Mouse (Mus musculus) kidney, adult 8-10 months (tissue): Measurements from ENCODE around the gene Mbtps2.
A peak's percentile ranks its signal among the peaks of the same experiment; 100 is the strongest.

Experiments used
- DNase-seq, 2 experiments: peaks; one replicate each; pipeline ENCODE4 v3.0.0; 2022

Mbtps2 gene

GRCm38 (mm10) chrX:157598186-157598996 is at the start of gene Mbtps2:
Mbtps2 (minus strand) TSS chrX:157598715.
- peak; percentile 45 to 49 for DNase-seq

- DNase-seq = no peak
These were observed 47.9 kb upstream of the Mbtps2 start for GRCm38 (mm10) chrX:157646399-157646798.

- DNase-seq = no peak
These were observed 46.2 kb upstream of the Mbtps2 start for GRCm38 (mm10) chrX:157644700-157645099.

- peak; percentile 19 to 39 for DNase-seq
These were observed 45.8 kb upstream of the Mbtps2 start for GRCm38 (mm10) chrX:157644300-157644699.

- no peak for DNase-seq
These were observed 44.3 kb upstream of the Mbtps2 start for GRCm38 (mm10) chrX:157642856-157643255.

- DNase-seq = peak; percentile 14 to 40
These were observed 38.7 kb upstream of the Mbtps2 start for GRCm38 (mm10) chrX:157637253-157637652.

GRCm38 (mm10) chrX:157633676-157634414 is 35.3 kb upstream of the Mbtps2 start:
- DNase-seq = no peak

GRCm38 (mm10) chrX:157630341-157630740 is 31.8 kb upstream of the Mbtps2 start:
- no peak for DNase-seq

GRCm38 (mm10) chrX:157612894-157613293 is 14.4 kb upstream of the Mbtps2 start:
- DNase-seq = peak in 1 of 2 experiments; percentile 9

GRCm38 (mm10) chrX:157601450-157601849 is 2.9 kb upstream of the Mbtps2 start:
- peak in 1 of 2 experiments; percentile 9 for DNase-seq

GRCm38 (mm10) chrX:157597585-157598185 is 830 bp downstream of the Mbtps2 start:
- DNase-seq = no peak

GRCm38 (mm10) chrX:157596802-157597201 is 1.7 kb downstream of the Mbtps2 start:
- no peak for DNase-seq

GRCm38 (mm10) chrX:157595927-157596326 is 2.6 kb downstream of the Mbtps2 start:
- DNase-seq = no peak

GRCm38 (mm10) chrX:157594606-157595005 is 3.9 kb downstream of the Mbtps2 start:
- no peak for DNase-seq

- no peak for DNase-seq
These were observed 11.5 kb downstream of the Mbtps2 start for GRCm38 (mm10) chrX:157587001-157587400.

- DNase-seq = no peak
These were observed 12.1 kb downstream of the Mbtps2 start for GRCm38 (mm10) chrX:157586397-157586796.

GRCm38 (mm10) chrX:157579108-157579614 is 19.4 kb downstream of the Mbtps2 start:
- no peak for DNase-seq

GRCm38 (mm10) chrX:157574683-157575082 is 23.8 kb downstream of the Mbtps2 start:
- DNase-seq = no peak

- DNase-seq = no peak
These were observed 29.7 kb downstream of the Mbtps2 start, which contains the start of gene Yy2 for GRCm38 (mm10) chrX:157568840-157569239. Yy2 (minus strand) TSS chrX:157568985.

- peak; percentile 1 to 17 for DNase-seq
These were observed 34.7 kb downstream of the Mbtps2 start for GRCm38 (mm10) chrX:157563794-157564193.

GRCm38 (mm10) chrX:157547082-157547481 is 51.4 kb downstream of the Mbtps2 start:
- DNase-seq = peak; percentile 11 to 47

GRCm38 (mm10) chrX:157506400-157506799 is 92.1 kb downstream of the Mbtps2 start:
- no peak for DNase-seq

- DNase-seq = no peak
These were observed 94.0 kb downstream of the Mbtps2 start for GRCm38 (mm10) chrX:157504506-157504905.
